Mouse (Mus musculus): ENCODE data around the gene Arhgap21.

GRCm38 (mm10) chr2:20879877-20880605 is 88.6 kb downstream of the Arhgap21 start:
- TF ChIP-seq GATA1 (IDR thresholded peaks at IDR 0.05; ENCODE audit: low read length) = no peak
- no peak for TF ChIP-seq TAL1 (IDR thresholded peaks at IDR 0.05; ENCODE audit: low read length)

All from erythroblast, embryonic 14.5 days (primary cell).